Mouse (Mus musculus): ENCODE results near the gene Afap1. TPM values are rescaled to one million over a fixed set of nuclear protein-coding genes. Genes with fewer than 3 reads are reported as not detected.

Gene Afap1
- polyA plus RNA-seq (2012; rRNA removed) = 18.4 and 26.7 TPM in 2 replicates

DNA sequence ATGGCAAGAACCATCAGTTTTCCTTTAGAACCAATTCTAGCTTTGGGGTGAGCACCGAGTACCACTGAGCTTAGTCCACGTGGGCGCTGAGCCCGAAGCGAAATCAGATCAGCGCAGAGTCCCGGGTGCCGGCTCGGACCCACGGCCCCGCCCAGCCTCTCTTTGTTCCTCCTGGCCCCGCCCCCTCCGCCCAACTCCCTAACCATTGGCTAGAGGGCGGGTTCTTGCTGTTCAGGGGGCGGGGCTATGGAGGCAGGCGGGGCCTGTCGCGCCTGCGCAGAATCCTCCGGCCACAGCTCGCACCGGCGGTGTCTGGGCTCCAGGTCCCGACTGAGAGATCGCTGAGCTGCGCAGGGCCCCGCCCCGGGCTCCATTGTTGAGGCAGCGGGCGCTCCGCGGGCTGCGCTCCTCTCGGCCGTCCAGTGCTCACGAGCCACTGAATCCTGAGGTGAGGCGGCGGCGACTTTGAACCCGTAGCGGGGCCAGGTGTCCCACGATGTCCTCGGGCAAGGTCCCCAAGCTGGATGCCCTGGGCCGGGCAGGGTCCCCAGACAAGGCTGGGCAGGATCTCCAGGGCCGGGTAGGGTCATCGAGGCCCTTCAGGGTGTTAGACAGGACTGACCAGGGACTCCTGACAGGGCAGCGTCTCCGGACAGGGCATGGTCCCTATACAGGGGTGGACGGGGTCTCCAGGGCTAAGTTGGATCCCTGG is at the start of gene Afap1:
Afap1 (plus strand) TSS at position 227 of the 712 bp plus-strand sequence.
- peak; percentile 97 for DNase-seq (ENCODE audit: low spot score)

DNA sequence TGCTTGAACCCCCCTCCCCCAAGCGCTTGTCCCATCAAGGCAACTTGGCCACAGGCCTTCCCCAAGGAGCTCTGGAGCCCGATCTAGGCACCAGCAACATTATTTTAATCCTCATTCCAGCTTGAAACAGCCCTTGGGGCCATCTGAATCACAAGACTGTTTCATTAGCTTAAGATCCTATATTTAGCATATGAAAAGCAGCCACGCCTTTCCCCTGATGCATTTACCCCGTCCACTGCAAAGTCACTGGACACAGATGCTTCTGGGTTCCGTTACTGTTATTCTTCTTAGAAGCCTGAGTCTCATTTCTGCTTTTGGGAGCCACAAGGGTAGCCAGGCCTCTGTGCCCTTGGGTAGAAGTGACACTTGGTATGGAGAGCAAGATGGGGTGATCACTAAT is 41.6 kb upstream of the Afap1 start:
- DNase-seq (ENCODE audit: low spot score) = no peak

DNA sequence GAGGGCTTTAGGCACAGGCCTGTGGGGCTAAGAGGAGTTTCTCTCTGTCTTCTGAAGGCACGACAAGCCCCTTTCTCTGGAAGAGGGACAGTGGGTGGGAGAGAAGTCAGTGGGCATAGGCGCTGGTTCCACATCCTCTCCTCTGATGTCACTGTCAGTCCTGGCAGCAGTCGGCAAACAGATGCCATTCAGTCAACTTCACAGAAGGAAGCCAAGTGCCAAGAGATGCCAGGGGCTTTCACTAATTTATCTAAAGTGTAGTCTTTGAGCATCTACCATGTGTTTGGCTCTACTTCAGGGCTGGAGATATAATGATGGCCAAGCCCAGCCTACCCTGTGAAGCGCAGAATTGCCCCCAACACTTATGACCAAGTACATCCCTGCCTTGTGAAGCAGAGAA is 39.7 kb upstream of the Afap1 start:
- DNase-seq (ENCODE audit: low spot score) = no peak

DNA sequence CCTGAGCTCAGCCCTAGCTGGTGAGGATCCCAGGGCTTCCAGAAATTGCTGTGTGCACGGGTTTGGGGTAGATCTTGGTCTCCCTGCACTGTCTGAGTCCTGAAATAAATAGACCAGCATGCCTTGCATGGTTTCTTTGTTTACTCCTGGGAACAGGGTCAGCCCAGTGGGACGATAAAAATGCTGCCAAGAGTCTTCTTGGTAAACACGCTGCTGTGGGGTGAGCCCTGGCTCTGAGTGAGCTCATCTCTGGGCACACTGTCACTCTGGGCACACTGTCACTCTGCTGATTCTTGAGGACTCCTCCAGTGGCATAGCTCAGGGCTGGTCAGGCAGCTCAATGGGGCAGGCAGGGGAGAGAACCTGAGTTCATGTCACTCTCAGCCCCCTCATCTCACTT is 36.9 kb upstream of the Afap1 start:
- no peak for DNase-seq (ENCODE audit: low spot score)

DNA sequence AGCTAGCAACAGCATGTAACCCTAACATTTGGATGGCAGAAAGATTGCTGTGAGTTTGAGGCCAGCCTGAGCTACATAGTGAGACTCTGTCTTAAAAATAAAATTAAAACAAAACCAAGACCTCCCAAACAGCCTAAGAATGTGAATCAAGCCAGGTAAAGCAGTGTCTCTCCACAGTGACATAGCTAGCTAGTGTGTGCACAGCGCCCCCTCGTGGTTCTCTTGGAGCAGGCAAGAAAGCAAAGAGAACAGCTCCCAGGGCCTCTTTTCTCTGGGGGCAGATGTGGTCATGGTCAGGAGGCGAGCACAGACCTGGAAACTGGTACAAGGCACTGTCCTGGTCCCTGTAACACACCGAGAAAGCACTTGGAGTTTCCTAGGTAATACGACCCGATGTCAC is 35.0 kb upstream of the Afap1 start:
- DNase-seq (ENCODE audit: low spot score) = peak; percentile 40

DNA sequence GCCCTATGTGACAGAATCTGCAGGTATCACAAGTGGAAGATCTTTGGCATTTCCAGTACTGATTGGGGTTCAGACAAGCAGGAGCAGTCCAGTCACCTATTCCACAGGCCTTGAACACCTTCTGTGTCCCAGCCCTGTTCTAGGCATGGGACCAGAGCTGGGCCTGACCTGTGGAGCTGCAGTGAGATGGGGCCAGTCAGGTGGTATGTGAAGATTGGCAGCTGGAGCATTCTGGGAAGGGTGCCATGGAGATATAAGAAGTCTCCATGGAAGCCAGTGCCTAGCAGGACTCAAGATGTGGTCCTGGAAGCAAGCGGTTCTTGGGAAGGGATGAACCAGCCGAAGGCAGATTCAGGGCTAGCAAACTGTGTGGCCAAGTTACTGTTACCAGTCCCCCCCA is 31.7 kb upstream of the Afap1 start:
- no peak for DNase-seq (ENCODE audit: low spot score)

DNA sequence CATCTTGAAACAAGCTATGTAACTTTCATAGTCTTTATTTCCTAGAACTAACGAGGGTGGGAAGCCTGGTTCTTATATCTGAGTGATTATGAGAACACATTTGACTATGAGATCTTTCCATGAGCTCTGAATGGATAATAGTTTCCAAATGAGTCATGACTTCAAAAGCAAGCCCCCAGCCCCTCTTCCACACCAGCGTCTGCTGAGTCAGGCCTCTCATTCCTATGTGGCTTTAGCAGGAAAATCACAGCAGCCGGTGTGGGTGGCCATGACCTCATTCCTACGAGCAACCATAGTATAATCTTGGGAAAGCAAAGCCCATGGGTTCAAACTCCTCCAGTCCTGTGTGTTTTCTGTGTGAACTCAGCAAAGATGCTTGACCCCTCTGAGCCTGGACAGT is 23.1 kb upstream of the Afap1 start:
- DNase-seq (ENCODE audit: low spot score) = no peak

DNA sequence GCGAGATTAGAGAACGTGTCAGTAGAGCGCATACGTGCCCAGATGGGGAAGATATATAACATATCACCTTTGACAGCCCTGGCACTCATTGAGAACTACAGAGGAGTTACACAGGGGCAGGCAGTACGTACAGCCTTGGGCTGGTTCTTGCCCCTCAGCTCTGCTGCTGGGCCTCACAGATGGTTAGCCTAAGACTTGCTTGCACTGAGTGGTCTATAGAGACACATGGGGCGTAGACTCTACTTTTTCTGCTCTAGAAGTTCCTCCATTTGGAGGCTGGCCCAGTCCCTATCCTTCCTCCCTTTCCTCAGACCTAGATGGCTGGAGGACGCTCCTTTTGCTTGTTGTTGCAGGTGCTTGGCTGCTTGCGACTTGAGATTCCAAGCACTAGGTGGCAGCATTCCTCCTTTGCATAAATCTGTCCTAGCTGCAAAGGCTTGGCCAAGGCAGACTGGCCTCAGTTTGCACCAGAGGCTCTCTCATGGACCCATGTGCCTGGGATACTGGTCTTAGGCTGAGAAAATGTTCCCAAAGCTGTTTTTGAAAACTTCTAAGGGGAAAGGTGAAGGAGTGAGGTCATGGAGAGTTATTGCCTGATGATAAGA is 22.6 kb upstream of the Afap1 start:
- no peak for DNase-seq (ENCODE audit: low spot score)

DNA sequence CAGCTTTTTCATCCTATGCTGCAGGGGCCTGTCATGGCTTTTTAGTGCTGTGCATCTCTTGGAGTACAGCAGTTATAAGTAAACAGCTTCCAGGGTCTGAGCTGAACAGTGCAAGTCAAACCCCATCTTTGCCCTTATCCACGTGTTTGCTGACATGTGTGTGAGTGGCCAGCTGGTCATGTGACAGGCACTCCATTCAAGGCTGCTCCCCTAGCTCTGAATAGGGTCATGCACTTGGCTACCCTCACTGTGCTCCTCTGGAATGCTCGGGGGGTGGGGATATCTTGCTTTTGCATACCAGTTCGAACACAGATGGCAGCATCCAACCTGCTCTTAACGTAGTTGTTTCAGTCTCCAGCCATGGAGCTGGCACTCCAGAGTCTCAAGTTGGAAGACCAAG is 19.7 kb upstream of the Afap1 start:
- DNase-seq (ENCODE audit: low spot score) = no peak

DNA sequence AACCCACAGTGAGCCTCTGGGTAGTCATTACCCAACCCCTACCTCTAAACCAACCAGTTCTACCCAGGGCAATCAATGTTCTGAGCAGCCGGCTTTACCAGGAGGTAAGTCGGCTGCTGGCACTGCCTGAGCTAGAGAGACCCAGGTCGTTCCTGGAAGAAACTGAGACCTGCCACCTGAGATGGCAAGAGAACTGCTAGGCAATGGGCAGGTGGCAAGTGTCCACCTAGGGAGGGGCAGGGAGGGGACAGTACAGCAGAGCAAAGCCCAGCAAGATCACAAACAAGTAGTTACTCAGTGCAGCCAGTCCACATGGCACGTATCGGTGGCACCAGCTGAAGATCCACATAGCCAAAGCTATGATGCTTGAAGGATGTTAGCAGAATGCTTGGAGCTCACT is 16.9 kb upstream of the Afap1 start:
- no peak for DNase-seq (ENCODE audit: low spot score)

DNA sequence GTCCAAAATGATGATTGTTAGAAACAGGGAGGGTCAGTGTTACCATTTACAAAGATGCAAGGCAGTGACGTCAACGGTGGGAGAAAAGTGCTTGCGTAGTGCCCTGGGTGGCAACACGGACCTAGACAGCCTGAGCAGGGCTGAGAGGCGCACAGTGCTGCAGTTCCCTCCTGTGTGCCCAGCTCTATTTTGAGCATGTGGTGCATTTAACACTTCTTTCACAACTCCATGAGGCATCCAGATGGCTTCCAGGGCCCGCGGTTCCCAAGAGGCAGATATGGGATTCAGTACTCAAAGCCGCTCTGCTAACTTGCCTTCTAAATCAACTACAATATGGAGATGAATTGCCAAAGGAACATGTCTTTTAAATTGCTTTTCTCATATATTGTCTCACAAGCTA is 13.9 kb upstream of the Afap1 start:
- no peak for DNase-seq (ENCODE audit: low spot score)

DNA sequence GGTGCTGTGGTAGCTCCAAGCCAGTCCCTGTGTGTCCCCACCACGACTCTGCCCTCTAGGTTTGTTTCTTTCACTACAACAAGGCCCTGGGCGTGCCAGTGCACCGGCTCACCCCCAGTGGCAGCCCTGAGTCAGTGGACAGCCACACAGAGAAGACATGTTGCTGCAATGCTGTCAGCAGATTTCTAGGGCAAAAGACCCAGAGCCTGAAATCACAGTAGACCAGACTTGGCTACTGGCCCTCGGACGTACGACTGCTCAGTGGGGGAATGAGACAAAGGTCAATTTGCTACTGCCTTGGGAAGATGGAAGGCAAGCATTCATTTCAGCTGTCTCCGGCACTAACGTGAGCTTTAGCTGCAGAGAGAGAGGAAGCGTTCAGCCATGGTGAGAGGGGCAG is 10.7 kb upstream of the Afap1 start:
- DNase-seq (ENCODE audit: low spot score) = no peak

DNA sequence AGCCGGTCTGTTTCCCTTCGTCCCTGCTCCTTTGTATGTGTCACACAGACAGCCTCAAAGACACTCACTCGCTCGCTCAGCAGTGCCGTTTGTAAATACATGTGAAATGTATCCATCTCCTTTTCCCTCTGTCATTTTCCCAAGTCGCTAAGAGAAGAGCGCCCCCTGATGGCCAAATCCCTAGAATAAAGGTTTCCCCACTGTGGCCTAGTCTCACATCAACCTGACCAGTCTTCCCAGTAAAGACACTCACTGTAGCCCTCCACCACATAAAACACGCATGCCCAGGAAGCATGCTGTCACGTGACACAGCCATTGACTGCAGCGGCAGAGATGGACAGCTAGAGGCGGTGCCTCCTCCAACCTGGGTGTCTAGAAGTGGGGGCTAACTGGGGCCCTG is 8.9 kb upstream of the Afap1 start:
- DNase-seq (ENCODE audit: low spot score) = no peak

DNA sequence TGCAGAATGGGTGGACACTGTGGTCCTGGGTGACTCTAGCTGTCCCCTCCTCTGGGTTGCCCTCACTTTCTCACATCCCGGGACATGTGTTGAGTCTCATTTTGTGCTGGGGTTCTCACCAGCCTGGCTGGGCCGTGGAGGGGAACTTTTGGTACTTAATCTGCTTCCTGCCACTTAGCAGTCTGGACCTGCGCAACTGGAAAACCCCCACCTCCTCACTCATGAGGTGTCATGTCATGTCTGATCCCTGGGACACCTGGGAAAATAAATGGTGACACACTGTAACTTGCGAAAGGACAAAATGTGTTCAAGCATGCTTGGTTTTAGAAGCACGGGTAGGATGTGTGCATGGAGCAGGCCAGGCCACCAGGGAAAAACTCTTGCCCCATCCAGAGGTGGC is 8.4 kb upstream of the Afap1 start:
- DNase-seq (ENCODE audit: low spot score) = no peak

DNA sequence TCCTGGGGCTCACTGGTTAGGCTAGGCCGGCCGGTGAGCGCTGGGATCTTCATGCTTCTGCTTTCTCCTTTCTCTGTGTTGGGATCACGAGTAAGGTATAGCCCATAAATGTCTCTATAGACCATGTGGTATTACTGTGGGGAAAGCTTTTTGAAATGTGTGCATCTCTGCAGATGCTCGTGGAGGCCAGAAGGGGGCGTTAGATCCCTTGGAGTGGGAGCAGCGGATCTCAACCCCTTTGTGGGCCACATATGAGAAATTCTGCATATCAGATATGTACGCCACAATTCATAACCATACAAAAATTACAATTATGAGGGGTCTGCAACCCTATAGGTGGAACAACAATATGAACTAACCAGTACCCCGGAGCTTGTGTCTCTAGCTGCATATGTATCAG is 4.2 kb upstream of the Afap1 start:
- DNase-seq (ENCODE audit: low spot score) = no peak

DNA sequence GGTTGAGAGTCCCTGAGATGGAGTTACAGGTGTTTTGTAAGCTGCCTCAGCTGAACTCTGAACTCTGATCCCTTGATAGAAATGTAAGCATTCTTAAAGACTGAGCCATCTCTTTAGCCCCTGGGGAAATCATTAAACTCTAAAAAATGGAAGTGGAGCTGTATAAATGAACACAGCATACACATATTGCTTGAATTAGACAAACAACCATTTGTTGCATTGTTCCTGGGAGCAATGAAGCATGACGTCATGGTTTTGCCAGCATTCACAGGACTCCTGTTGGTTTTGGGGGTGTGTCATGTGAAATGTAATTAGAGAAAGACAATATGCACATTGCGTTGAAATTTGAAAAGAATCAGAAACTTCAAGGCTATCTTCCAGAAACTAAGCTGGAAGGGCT is 3.5 kb upstream of the Afap1 start:
- no peak for DNase-seq (ENCODE audit: low spot score)

DNA sequence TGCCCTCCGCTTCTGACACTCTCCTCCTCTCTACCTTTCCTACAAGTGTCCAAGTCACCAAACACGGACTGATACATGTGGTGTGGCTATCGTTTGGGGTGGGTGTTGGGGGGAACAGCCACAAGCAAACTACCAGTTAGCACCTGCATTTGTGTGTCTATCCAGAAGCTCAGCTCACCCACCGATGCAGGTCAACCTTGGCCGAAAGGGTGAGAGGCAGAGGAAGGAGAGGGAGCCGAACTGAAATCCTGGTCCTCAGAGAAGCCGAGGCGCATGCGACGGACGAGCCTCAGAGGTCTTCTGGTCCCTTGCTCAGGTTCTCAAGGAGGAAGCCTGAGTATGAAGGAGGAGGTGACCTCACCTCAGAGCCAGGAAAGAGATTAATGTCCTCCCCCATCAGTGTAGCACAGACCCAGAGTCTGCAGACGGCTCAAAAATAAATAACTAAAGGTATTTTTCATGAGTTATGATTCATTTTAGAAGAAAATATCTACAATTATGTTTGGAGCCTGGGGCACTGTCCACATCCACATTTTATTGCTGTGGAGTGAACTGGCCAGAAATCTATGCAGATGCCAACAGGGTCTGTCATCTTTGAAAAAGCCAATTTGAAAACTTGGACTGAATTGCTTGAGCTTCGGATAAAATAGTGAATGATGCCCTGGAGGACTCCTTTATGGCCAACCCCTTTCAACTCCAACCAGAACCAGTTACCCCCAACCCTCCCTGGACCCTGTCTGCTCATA is 2.0 kb upstream of the Afap1 start:
- no peak for DNase-seq (ENCODE audit: low spot score)

DNA sequence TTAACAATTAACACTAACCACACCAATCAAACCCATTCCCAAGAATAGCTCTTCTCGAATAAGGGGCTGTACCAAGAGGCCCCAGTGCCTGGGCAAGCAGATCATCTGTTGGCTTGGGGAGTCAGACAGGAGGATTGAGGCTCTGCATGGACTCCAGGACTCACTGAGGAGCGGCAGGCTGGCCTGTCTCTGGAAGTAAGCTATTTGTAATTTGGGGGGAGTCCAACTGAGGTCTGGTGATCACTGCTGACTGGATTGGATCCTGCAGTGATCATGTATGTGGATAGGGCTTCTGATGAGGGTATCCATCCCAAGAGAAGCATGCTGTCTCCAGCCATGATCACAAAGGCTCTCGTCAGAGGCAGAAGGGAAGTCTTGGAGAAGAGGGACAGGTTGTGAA is 756 bp upstream of the Afap1 start:
- DNase-seq (ENCODE audit: low spot score) = no peak

DNA sequence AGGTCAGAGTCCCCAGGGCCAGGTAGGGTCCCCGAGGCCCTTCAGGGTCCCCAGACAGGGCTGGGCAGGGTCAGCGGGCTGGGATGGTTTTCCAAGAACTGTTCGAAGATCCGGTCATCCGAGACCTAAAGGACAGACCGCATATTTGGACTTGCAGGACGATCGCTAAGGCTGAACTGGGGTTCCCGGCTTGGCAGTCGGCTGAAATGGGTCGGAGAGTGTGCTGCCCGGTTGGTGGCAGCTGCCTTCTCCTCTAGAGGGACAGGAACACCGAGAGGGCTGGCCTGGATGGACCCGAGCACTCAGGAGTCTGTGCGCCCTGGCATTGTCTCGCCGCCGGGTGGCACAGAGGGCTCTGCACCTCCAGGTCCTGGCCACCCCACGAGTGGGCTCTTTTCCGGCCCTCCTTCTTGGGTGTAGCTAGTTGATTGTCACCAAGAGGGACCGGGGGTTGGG is 714 bp downstream of the Afap1 start:
- peak; percentile 59 for DNase-seq (ENCODE audit: low spot score)

DNA sequence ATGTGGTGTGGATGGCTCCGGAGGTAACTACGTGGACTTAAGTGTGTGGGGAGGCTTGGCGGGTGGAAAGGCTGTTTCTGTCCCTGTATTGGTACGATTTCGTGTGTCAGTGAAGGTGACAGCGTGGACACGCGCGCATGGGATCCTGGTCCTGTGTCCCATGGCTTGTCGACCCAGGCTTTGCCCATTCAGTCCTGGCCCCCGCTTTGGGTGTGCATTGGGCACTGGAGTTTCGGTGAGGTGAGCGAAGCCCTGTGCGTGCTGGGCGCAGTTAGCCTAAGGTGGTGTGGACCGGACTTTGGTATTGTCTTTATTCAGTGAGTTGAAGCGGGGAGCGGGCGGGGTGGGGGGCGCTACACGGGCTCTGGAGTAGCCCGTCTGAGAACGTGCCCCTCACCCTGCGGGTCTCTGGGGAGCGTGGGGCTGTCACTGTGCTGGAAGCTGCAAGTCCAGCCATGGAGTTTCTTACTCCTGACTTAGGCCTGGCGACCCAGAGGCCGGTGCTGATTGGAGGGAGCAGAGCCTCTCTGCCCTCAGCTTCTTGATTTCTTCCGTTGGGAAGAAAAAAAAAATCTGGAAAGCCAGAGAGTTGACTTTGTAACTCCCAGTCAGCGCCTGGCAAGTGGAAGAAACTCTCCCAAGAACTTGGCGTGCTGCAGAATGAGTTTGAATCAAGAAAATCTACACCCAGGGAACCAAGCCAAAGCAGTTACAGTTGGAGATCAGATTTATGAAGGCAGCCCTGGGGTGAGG is 1.4 kb downstream of the Afap1 start:
- no peak for DNase-seq (ENCODE audit: low spot score)

DNA sequence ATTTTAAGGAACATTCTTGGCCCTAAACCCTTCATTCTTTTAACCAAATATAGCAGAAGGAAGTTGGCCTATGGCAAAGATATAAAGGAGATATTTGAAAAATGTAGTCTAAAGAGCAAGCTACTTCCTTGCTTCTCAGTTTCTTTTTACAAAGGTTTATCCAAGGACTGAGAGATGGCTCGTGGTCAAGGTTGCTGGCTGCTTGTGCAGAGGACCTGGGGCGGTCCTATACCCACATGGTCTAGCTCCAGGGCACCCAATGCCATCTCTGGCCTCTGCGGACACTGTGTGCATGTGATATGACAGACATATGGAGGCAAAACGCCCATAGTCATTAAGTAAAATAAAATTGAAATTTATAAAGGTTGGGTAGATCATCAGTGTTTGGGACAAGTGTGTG is 2.8 kb downstream of the Afap1 start:
- DNase-seq (ENCODE audit: low spot score) = no peak

DNA sequence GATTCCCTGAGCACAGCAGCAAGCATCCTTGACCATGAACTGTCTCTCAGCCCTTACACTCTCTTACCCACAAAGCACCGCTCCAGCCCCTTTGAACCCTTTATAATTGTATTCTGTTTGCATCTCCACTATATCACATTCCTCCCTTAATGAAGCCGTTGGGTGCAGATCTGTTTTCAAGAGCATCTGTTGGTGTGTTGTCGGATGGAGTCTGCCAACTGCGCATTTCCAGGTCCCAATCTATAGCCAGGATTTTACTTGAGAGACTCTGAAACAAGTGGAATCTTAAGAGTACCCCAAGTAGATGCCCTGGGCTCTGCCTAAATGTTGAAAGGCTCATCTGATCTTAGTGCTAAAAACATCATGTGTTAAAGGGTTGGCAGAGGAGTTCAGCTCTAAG is 3.4 kb downstream of the Afap1 start:
- no peak for DNase-seq (ENCODE audit: low spot score)
